Mouse (Mus musculus) brain, embryonic 14.5 days (tissue): ENCODE data around the gene Mrpl53.

Source experiments
- CTCF ChIP-seq: fragments of 200-500 bp; IDR thresholded peaks from 2 replicates; pipeline ENCODE4 v1.5.1; 2012; ENCODE audit warnings: inconsistent platforms, mild to moderate bottlenecking, moderate library complexity, borderline replicate concordance; ENCODE audit not compliant: insufficient read depth, insufficient read length; ENCODE audit errors: extremely low read depth
- POLR2A ChIP-seq: fragments of 200-500 bp; IDR thresholded peaks from 2 replicates; pipeline ENCODE4 v1.6.1; 2012; ENCODE audit warnings: mild to moderate bottlenecking, inconsistent platforms, borderline replicate concordance; ENCODE audit not compliant: poor library complexity, insufficient read depth, insufficient read length, severe bottlenecking; ENCODE audit errors: extremely low read depth

- TF ChIP-seq CTCF: no peak
- TF ChIP-seq POLR2A: no peak
Measured at GRCm38 (mm10) chr6:83068706-83069487, 39.9 kb upstream of the Mrpl53 start.
